Mouse (Mus musculus) heart, embryonic 16.5 days (tissue): ENCODE results near the gene Gm10638. TPM values are rescaled to one million over a fixed set of nuclear protein-coding genes. Genes with fewer than 3 reads are reported as not detected.

Source experiments
- ATAC-seq: fragments of 200-750 bp; cut with Nextera tagmentation; replicated peaks from 2 replicates; pipeline ENCODE4 v1.8.0; 2017; ENCODE audit warnings: moderate number of reproducible peaks; ENCODE audit not compliant: insufficient read depth, low FRiP score; ENCODE audit errors: extremely low read depth
- H3K27ac ChIP-seq: fragments of 300-500 bp; sonication (generic); 2 replicates; pipeline ENCODE4 v1.5.1; 2014; ENCODE audit warnings: mild to moderate bottlenecking, low read length, control low read depth, moderate library complexity
- H3K27me3 ChIP-seq: fragments of 300-500 bp; sonication (generic); 2 replicates; pipeline ENCODE4 v1.6.1; 2014; ENCODE audit warnings: low read length, mixed read lengths; ENCODE audit not compliant: control insufficient read depth, insufficient read depth
- H3K36me3 ChIP-seq: fragments of 300-500 bp; sonication (generic); 2 replicates; pipeline ENCODE4 v1.6.1; 2014; ENCODE audit not compliant: control insufficient read depth, insufficient read depth
- H3K4me1 ChIP-seq: fragments of 300-500 bp; sonication (generic); 2 replicates; pipeline ENCODE4 v1.6.1; 2014; ENCODE audit warnings: low read length, mixed read lengths; ENCODE audit not compliant: control insufficient read depth, insufficient read depth
- H3K4me2 ChIP-seq: fragments of 300-500 bp; sonication (generic); 2 replicates; pipeline ENCODE4 v1.6.1; 2014; ENCODE audit warnings: low read depth, mild to moderate bottlenecking, control low read depth, low read length
- H3K4me3 ChIP-seq: fragments of 300-500 bp; sonication (generic); 2 replicates; pipeline ENCODE4 v1.5.1; 2014; ENCODE audit warnings: mild to moderate bottlenecking, control low read depth, low read length
- H3K9ac ChIP-seq: fragments of 300-500 bp; sonication (generic); 2 replicates; pipeline ENCODE4 v1.6.1; 2014; ENCODE audit warnings: low read length, control low read depth
- H3K9me3 ChIP-seq: fragments of 300-500 bp; sonication (generic); replicated peaks from 2 replicates; pipeline ENCODE4 v1.6.1; 2016; ENCODE audit warnings: low read length; ENCODE audit not compliant: control insufficient read depth
- WGBS: fragments of 180-500 bp; shearing (Covaris S2); extraction: QIAGEN DNeasy Blood & Tissue Kit; methylation state at CpG from one replicate; pipeline ENCODE4 v1.1.7; 2014; 5-methylcytosine and 5-hydroxymethylcytosine counted together
- polyA plus RNA-seq: library from polyadenylated mRNA; unstranded; fragments of >200 nt; fragmentation: Nextera tagmentation; extraction: Ambion mirVana; gene quantifications from 2 replicates; pipeline ENCODE4 v1.2.1, GENCODE M21; 2015

The Gm10638 gene
- polyA plus RNA-seq, 1 experiment from 2014 or later, result 2.2 TPM

- H3K9ac ChIP-seq, result no peak overlapping the region
- 88% methylated on average over 6 of the region's 6 CpGs for WGBS
- H3K4me1 ChIP-seq, result 0 out of 2 replicates have a peak, but pooled peaks cover 5% of the 10 kb centered on the region
- no peak for ATAC-seq
- H3K27ac ChIP-seq, result no peak overlapping the region
- no peaks in the 10 kb centered on the region for H3K9me3 ChIP-seq
- H3K4me2 ChIP-seq, result no peak overlapping the region
- no peaks in the 10 kb centered on the region for H3K27me3 ChIP-seq
- no peaks in the 10 kb centered on the region for H3K36me3 ChIP-seq
- no peak overlapping the region for H3K4me3 ChIP-seq
Measured at GRCm38 (mm10) chr8:86791542-86791941, 46.0 kb downstream of the Gm10638 start.

- H3K4me2 ChIP-seq, result no peak overlapping the region
- no peak overlapping the region for H3K4me3 ChIP-seq
- H3K36me3 ChIP-seq, result no peaks in the 10 kb centered on the region
- no peaks in the 10 kb centered on the region for H3K9me3 ChIP-seq
- ATAC-seq, result no peak
- 32% methylated on average over 6 of the region's 6 CpGs for WGBS
- no peak overlapping the region for H3K9ac ChIP-seq
- no peak overlapping the region for H3K27ac ChIP-seq
- no peaks in the 10 kb centered on the region for H3K27me3 ChIP-seq
- H3K4me1 ChIP-seq, result no peaks in the 10 kb centered on the region
Measured at GRCm38 (mm10) chr8:86794716-86795115, 49.2 kb downstream of the Gm10638 start.

Other genes starting within 250 kb of the Gm10638 start
- gene Abcc12, start 165.0 kb upstream of the Gm10638 start, polyA plus RNA-seq, result 0.08 and 0.11 TPM in 2 replicates
- 67.0 and 71.9 TPM in 2 replicates for gene Lonp2, start 121.7 kb upstream of the Gm10638 start, polyA plus RNA-seq
- gene Siah1a, start 235 bp downstream of the Gm10638 start, polyA plus RNA-seq, result 30.0 and 30.1 TPM in 2 replicates
- gene N4bp1, start 139.6 kb downstream of the Gm10638 start, polyA plus RNA-seq, result 5.8 and 6.5 TPM in 2 replicates